Mouse (Mus musculus) olfactory bulb, adult 2 months (tissue): ENCODE measurements around the gene Nrg4.
"Not testable (repeated sequence)": the region's sequence is repeated elsewhere in the genome, so short reads cannot be mapped to it uniquely, and the experiment has no call there.

Experiments
- CTCF ChIP-seq: fragments of 200-500 bp; IDR thresholded peaks from 2 replicates; pipeline ENCODE4 v1.5.1; 2012; ENCODE audit warnings: low read depth, mild to moderate bottlenecking, low read length, moderate library complexity; ENCODE audit not compliant: insufficient read depth
- POLR2A ChIP-seq: fragments of 200-500 bp; IDR thresholded peaks from 2 replicates; pipeline ENCODE4 v1.6.1; 2012; ENCODE audit warnings: mild to moderate bottlenecking, low read depth, low read length, moderate library complexity; ENCODE audit not compliant: insufficient read depth

GRCm38 (mm10) chr9:55245057-55245750 lies 81.4 kb downstream of the Nrg4 start:
- not testable (repeated sequence) for TF ChIP-seq CTCF, POLR2A
